Mouse (Mus musculus) heart, postnatal 0 days (tissue): ENCODE data around the gene Slc30a5.

Source experiments
- CTCF ChIP-seq: IDR thresholded peaks from 2 replicates; pipeline ENCODE4 v1.5.1; 2016; ENCODE audit warnings: antibody characterized with exemption, control low read depth, low read depth
- EP300 ChIP-seq: IDR thresholded peaks from 2 replicates; pipeline ENCODE4 v1.6.1; 2016; ENCODE audit warnings: antibody characterized with exemption, low read depth

- no peak for TF ChIP-seq CTCF
- TF ChIP-seq EP300, result no peak
Observed at GRCm38 (mm10) chr13:100824916-100825315, 8.3 kb downstream of the Slc30a5 start.
